21 mouse cellular contexts compared by ENCODE assay signal in the genomic region with DNA sequence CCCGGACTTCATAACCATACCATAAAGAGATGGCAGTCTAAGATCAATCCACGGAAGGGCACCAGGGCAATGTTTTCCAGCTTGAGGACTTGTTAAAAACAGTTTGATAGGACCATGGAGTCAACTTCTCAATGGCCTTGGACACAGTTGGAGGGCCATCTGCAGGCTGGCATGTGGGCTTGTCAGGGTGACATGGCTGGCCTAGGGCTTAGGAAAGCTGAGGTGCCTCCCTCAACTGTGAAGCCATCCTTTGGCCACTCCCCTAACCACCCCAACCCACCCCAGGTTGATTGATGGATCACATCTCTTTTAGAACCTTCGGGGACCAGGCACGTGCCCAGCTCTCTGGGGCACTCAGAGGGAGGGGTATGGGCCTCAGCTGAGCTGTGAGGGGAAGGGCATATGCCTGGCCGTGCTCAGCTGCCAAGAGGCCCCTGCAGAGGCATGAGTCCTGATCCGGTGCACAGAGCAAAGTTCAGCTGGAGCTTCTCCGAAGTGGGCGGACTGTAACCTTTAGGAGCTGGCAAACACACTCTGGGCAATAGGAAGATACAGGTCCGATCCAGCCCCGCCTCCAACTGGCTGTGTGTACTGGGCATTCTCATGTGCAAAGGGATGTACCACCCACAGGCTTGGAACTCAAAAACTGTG. TPM values are rescaled to one million over a fixed set of nuclear protein-coding genes. Genes with fewer than 3 reads are reported as not detected.
DNase-seq lines count a peak whose midpoint lies in the region; ATAC-seq and TF ChIP-seq lines count a peak whose summit lies in the region.
"Had no signal": no experiment of that assay in that cellular context is flagged by ENCODE, and none has a peak within 500 bp of the region (broad histone marks: within the 10 kb centered on the region; RNA-seq: fewer than 3 reads in every experiment).

No protein-coding gene starts in this region.

- H3K27ac ChIP-seq in stomach, embryonic 15.5 days, result no peak overlapping the region
- no peak overlapping the region for H3K27ac ChIP-seq in stomach, postnatal 0 days (replicated peaks)
- H3K27ac ChIP-seq in liver, embryonic 12.5 days, result no peak overlapping the region
- H3K27ac ChIP-seq: heart, adult 2 months; macrophage; midbrain, embryonic 15.5 days had no signal

- WGBS in stomach, embryonic 15.5 days, result 52% methylated on average over 10 of the region's 10 CpGs
- WGBS in stomach, postnatal 0 days, result 53% methylated on average over 10 of the region's 10 CpGs
- 54% methylated on average over 10 of the region's 10 CpGs for WGBS in liver, embryonic 12.5 days (ENCODE audit: insufficient replicate concordance)

- H3K9ac ChIP-seq in stomach, embryonic 15.5 days, result no peak overlapping the region
- H3K9ac ChIP-seq in stomach, postnatal 0 days (ENCODE audit: low read length), result no peak overlapping the region; the same call in 1 of the 2 replicates
- no peak overlapping the region for H3K9ac ChIP-seq in liver, embryonic 12.5 days
- H3K9ac ChIP-seq: forebrain, postnatal 0 days; midbrain, embryonic 15.5 days had no signal

- peaks cover 15% of the 10 kb centered on the region for H3K4me1 ChIP-seq in stomach, embryonic 15.5 days
- H3K4me1 ChIP-seq in stomach, postnatal 0 days (replicated peaks; ENCODE audit: control insufficient read depth, insufficient read depth), result no peaks in the 10 kb centered on the region
- H3K4me1 ChIP-seq in liver, embryonic 12.5 days, result peaks cover 23% of the 10 kb centered on the region; the same call in 1 of the 2 replicates
- H3K4me1 ChIP-seq: midbrain, embryonic 15.5 days had no signal

- no peak for TF ChIP-seq EP300 in stomach, postnatal 0 days (optimal IDR thresholded peaks at IDR 0.05)

- H3K9me3 ChIP-seq in stomach, embryonic 15.5 days, result no peaks in the 10 kb centered on the region
- H3K9me3 ChIP-seq in stomach, postnatal 0 days (ENCODE audit: control insufficient read depth, low read length), result no peaks in the 10 kb centered on the region
- H3K9me3 ChIP-seq in liver, embryonic 12.5 days (replicated peaks), result no peaks in the 10 kb centered on the region
- H3K9me3 ChIP-seq: midbrain, embryonic 15.5 days had no signal

- DNase-seq in stomach, postnatal 0 days (ENCODE audit: low spot score), result no peak
- DNase-seq in kidney, adult 9 months, result peak; percentile 95
- no peak for DNase-seq in heart, postnatal 10 days
- no peak for DNase-seq in heart, postnatal 14 days
- DNase-seq in right cerebral cortex, adult 18-20 months, result no peak
- DNase-seq: adrenal gland, postnatal 25 days; cerebellum, postnatal 14 days; forebrain, postnatal 0 days; gastrocnemius, postnatal 10 days; heart, adult 2 months; lung, adult 18-20 months; thymus, adult 2 months had no signal

- no peak for TF ChIP-seq CTCF in stomach, postnatal 0 days (IDR thresholded peaks at IDR 0.05; ENCODE audit: low read depth)

- H3K36me3 ChIP-seq in stomach, embryonic 15.5 days, result no peaks in the 10 kb centered on the region
- H3K36me3 ChIP-seq in stomach, postnatal 0 days (ENCODE audit: control insufficient read depth, insufficient read depth, low read length), result no peaks in the 10 kb centered on the region
- H3K36me3 ChIP-seq in liver, embryonic 12.5 days, result no peaks in the 10 kb centered on the region
- H3K36me3 ChIP-seq: midbrain, embryonic 15.5 days had no signal

- H3K4me3 ChIP-seq in stomach, embryonic 15.5 days (replicated peaks), result no peak overlapping the region
- no peak overlapping the region for H3K4me3 ChIP-seq in stomach, postnatal 0 days (ENCODE audit: low read depth, low read length)
- H3K4me3 ChIP-seq in liver, embryonic 12.5 days, result no peak overlapping the region
- H3K4me3 ChIP-seq: erythroblast, embryonic 14.5 days; heart, adult 2 months; midbrain, embryonic 15.5 days had no signal

- no peak overlapping the region for H3K4me2 ChIP-seq in stomach, embryonic 15.5 days
- no peak overlapping the region for H3K4me2 ChIP-seq in stomach, postnatal 0 days (replicated peaks; ENCODE audit: low read depth)
- H3K4me2 ChIP-seq in liver, embryonic 12.5 days, result no peak overlapping the region
- H3K4me2 ChIP-seq: midbrain, embryonic 15.5 days had no signal

- no peaks in the 10 kb centered on the region for H3K27me3 ChIP-seq in stomach, embryonic 15.5 days (replicated peaks)
- H3K27me3 ChIP-seq in stomach, postnatal 0 days (ENCODE audit: control insufficient read depth, insufficient read depth, low read length), result no peaks in the 10 kb centered on the region
- H3K27me3 ChIP-seq in liver, embryonic 12.5 days (replicated peaks), result no peaks in the 10 kb centered on the region
- H3K27me3 ChIP-seq: midbrain, embryonic 15.5 days had no signal

- ATAC-seq in stomach, embryonic 15.5 days (ENCODE audit: insufficient read depth, low FRiP score, low read depth), result peak; percentile 32; the same call in 1 of the 2 replicates
- no peak; the same call in 1 of the 2 replicates for ATAC-seq in stomach, postnatal 0 days (ENCODE audit: low FRiP score, low TSS enrichment)
- peak; percentile 11; the same call in 1 of the 2 replicates for ATAC-seq in liver, embryonic 12.5 days
- ATAC-seq: forebrain, postnatal 0 days; midbrain, embryonic 15.5 days had no signal

- intact Hi-C loops in heart, postnatal 10 days (cut with DNase I), result no loop called here
- intact Hi-C loops in heart, postnatal 14 days (cut with DNase I), result no loop called here

RNA-seq across cellular contexts. Expression of gene Etnk2, which starts 12.4 kb away (rescaled TPM):
- 4.0 and 6.4 TPM in 2 replicates for polyA plus RNA-seq in stomach, embryonic 15.5 days (2015; fragmentation: Nextera tagmentation; extraction: Ambion mirVana)
- 2.8 and 4.2 TPM in 2 replicates for polyA plus RNA-seq in stomach, postnatal 0 days (2015; fragmentation: Nextera tagmentation; extraction: Ambion mirVana)
- 4.0 and 4.1 TPM in 2 replicates for polyA plus RNA-seq in liver, embryonic 12.5 days (2016; fragmentation: Nextera tagmentation; extraction: Ambion mirVana)
- 1 to 10 TPM in 1 of 2 experiments, under 1 TPM in 1; 0.82 to 1.1 TPM for total RNA-seq in heart, postnatal 10 days (2021)
- total RNA-seq in heart, postnatal 14 days (2021), result under 1 TPM; 0.49 to 0.67 TPM
- polyA plus RNA-seq: erythroblast, embryonic 14.5 days; macrophage had no signal

RNA-seq across cellular contexts. Expression of gene Ren1, which starts 25.5 kb away (rescaled TPM):
- polyA plus RNA-seq in stomach, embryonic 15.5 days (2015; fragmentation: Nextera tagmentation; extraction: Ambion mirVana), result 2.6 and 2.8 TPM in 2 replicates
- polyA plus RNA-seq in stomach, postnatal 0 days (2015; fragmentation: Nextera tagmentation; extraction: Ambion mirVana), result 2.9 and 6.1 TPM in 2 replicates
- 0.29 and 0.39 TPM in 2 replicates for polyA plus RNA-seq in liver, embryonic 12.5 days (2016; fragmentation: Nextera tagmentation; extraction: Ambion mirVana)
- total RNA-seq in heart, postnatal 10 days (2021), result under 1 TPM; 0.22 TPM
- total RNA-seq in heart, postnatal 14 days (2021), result under 1 TPM in 1 of 2 experiments, not detected in 1; 0.24 TPM
- total RNA-seq: gastrocnemius, postnatal 10 days; left cerebral cortex, postnatal 25 days had no signal
- polyA plus RNA-seq: erythroblast, embryonic 14.5 days; macrophage; midbrain, embryonic 15.5 days had no signal

RNA-seq across cellular contexts. Expression of gene Sox13, which starts 48.4 kb away (rescaled TPM):
- 6.8 and 7.9 TPM in 2 replicates for polyA plus RNA-seq in stomach, embryonic 15.5 days (2015; fragmentation: Nextera tagmentation; extraction: Ambion mirVana)
- polyA plus RNA-seq in stomach, postnatal 0 days (2015; fragmentation: Nextera tagmentation; extraction: Ambion mirVana), result 3.7 and 5.0 TPM in 2 replicates
- 3.4 and 3.7 TPM in 2 replicates for polyA plus RNA-seq in liver, embryonic 12.5 days (2016; fragmentation: Nextera tagmentation; extraction: Ambion mirVana)
- 10 to 100 TPM; 29.6 to 33.4 TPM for total RNA-seq in heart, postnatal 10 days (2021)
- 10 to 100 TPM; 22.3 to 23.9 TPM for total RNA-seq in heart, postnatal 14 days (2021)
- total RNA-seq: MEL had no signal

RNA-seq across cellular contexts. Expression of gene Kiss1, which starts 54.1 kb away (rescaled TPM):
- not detected in 2 replicates for polyA plus RNA-seq in stomach, embryonic 15.5 days (2015; fragmentation: Nextera tagmentation; extraction: Ambion mirVana)
- polyA plus RNA-seq in stomach, postnatal 0 days (2015; fragmentation: Nextera tagmentation; extraction: Ambion mirVana), result not detected in 2 replicates
- not detected in 2 replicates for polyA plus RNA-seq in liver, embryonic 12.5 days (2016; fragmentation: Nextera tagmentation; extraction: Ambion mirVana)
- total RNA-seq in heart, postnatal 10 days (2021), result not detected
- not detected for total RNA-seq in heart, postnatal 14 days (2021)
- total RNA-seq: adrenal gland, postnatal 25 days; forebrain, postnatal 0 days; gastrocnemius, postnatal 10 days; heart, adult 2 months; layer of hippocampus, postnatal 14 days; MEL had no signal
- polyA plus RNA-seq: erythroblast, embryonic 14.5 days; forebrain, postnatal 0 days; heart, adult 2 months; heart, embryonic 16.5 days; macrophage; midbrain, embryonic 15.5 days; thymus, adult 2 months had no signal
